ENCODE assay signal across 8 mouse cellular contexts in the genomic region with DNA sequence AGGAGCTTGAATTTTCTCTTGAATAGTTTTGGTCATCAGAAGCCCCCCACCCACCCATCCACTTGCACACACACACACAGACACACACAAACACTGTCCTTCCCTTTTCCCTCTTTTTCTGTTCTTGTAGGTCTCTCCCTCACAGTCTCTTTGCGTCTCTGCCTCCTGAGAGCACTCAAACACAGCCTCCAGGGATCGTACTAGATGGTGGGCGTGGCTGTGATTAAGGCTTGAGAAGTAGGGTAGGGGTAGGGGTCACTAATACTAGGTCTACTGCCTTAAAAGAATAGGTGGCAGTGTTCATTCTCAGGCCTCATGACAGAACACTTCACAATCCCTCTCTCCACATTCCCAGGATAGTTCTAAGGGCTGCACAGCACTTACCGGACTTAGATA. TPM values are rescaled to one million over a fixed set of nuclear protein-coding genes. Genes with fewer than 3 reads are reported as not detected.
DNase-seq lines count a peak whose midpoint lies in the region; ATAC-seq and TF ChIP-seq lines count a peak whose summit lies in the region.

Zmym3 (minus strand) TSS at position 150 of the 396 bp plus-strand sequence.

- H3K4me1 ChIP-seq in kidney, embryonic 14.5 days (ENCODE audit: control insufficient read depth, insufficient read depth, low read length): 0 out of 2 replicates have a peak, but pooled peaks cover 3% of the 10 kb centered on the region
- H3K4me1 ChIP-seq in forebrain, embryonic 16.5 days (replicated peaks; ENCODE audit: control insufficient read depth, insufficient read depth, low read length): peaks cover 10% of the 10 kb centered on the region
- no peaks in the 10 kb centered on the region for H3K4me1 ChIP-seq in intestine, postnatal 0 days (replicated peaks; ENCODE audit: control insufficient read depth, insufficient read depth, low read length)

- peak within 1 kb of the TSS; percentile 58; the same call in 1 of the 2 replicates for H3K9ac ChIP-seq in kidney, embryonic 14.5 days (ENCODE audit: low read depth, low read length)
- peak within 1 kb of the TSS; percentile 64 for H3K9ac ChIP-seq in forebrain, embryonic 16.5 days (replicated peaks; ENCODE audit: low read depth, low read length)
- peak within 1 kb of the TSS; percentile 64 for H3K9ac ChIP-seq in intestine, postnatal 0 days (ENCODE audit: low read depth, low read length)

- H3K9me3 ChIP-seq in kidney, embryonic 14.5 days (ENCODE audit: control insufficient read depth, low read length): no peaks in the 10 kb centered on the region
- H3K9me3 ChIP-seq in forebrain, embryonic 16.5 days (ENCODE audit: control insufficient read depth, low read length): no peaks in the 10 kb centered on the region
- H3K9me3 ChIP-seq in intestine, postnatal 0 days (ENCODE audit: control insufficient read depth): no peaks in the 10 kb centered on the region

- H3K4me2 ChIP-seq in kidney, embryonic 14.5 days (replicated peaks; ENCODE audit: low read depth, low read length): peak within 1 kb of the TSS; percentile 50
- H3K4me2 ChIP-seq in forebrain, embryonic 16.5 days (ENCODE audit: low read length): peak within 1 kb of the TSS; percentile 55
- peak within 1 kb of the TSS; percentile 72 for H3K4me2 ChIP-seq in intestine, postnatal 0 days (replicated peaks; ENCODE audit: low read depth)

- TF ChIP-seq CTCF in intestine, postnatal 0 days (IDR thresholded peaks at IDR 0.05; ENCODE audit: low read depth): no peak

- no peak within 1 kb of the TSS; the same call in 1 of the 2 replicates for H3K27ac ChIP-seq in kidney, embryonic 14.5 days (ENCODE audit: low read depth, low read length)
- H3K27ac ChIP-seq in forebrain, embryonic 16.5 days (ENCODE audit: low read length): peak within 1 kb of the TSS; percentile 88
- peak within 1 kb of the TSS; percentile 35; the same call in 1 of the 2 replicates for H3K27ac ChIP-seq in intestine, postnatal 0 days (ENCODE audit: low read depth, low read length)

- 31% methylated on average over 4 of the region's 4 CpGs for WGBS in kidney, embryonic 14.5 days
- WGBS in forebrain, embryonic 16.5 days: 22% methylated on average over 4 of the region's 4 CpGs
- WGBS in intestine, postnatal 0 days: 34% methylated on average over 4 of the region's 4 CpGs

- H3K36me3 ChIP-seq in kidney, embryonic 14.5 days (ENCODE audit: control insufficient read depth, insufficient read depth, low read length): no peaks in the 10 kb centered on the region; the same call in 1 of the 2 replicates
- H3K36me3 ChIP-seq in forebrain, embryonic 16.5 days (ENCODE audit: control insufficient read depth, insufficient read depth): no peaks in the 10 kb centered on the region
- H3K36me3 ChIP-seq in intestine, postnatal 0 days (ENCODE audit: control insufficient read depth, insufficient read depth): no peaks in the 10 kb centered on the region

- no peak for DNase-seq in kidney, adult 11 months
- DNase-seq in adipocyte (ENCODE audit: low spot score): peak; percentile 45
- peak; percentile 1 for DNase-seq in lung, postnatal 14 days
- no peak for DNase-seq in right cerebral cortex, postnatal 4 days
- no peak for DNase-seq in cerebellum, adult 9-10 months

- no peaks in the 10 kb centered on the region for H3K27me3 ChIP-seq in kidney, embryonic 14.5 days (ENCODE audit: control insufficient read depth, insufficient read depth, low read length)
- H3K27me3 ChIP-seq in forebrain, embryonic 16.5 days (replicated peaks; ENCODE audit: control insufficient read depth, insufficient read depth, low read length): no peaks in the 10 kb centered on the region
- H3K27me3 ChIP-seq in intestine, postnatal 0 days (replicated peaks; ENCODE audit: control insufficient read depth, insufficient read depth, low read length): no peaks in the 10 kb centered on the region

- ATAC-seq in kidney, embryonic 14.5 days (ENCODE audit: low FRiP score, low TSS enrichment): no peak
- ATAC-seq in forebrain, embryonic 16.5 days: no peak
- ATAC-seq in intestine, postnatal 0 days: no peak

- peak within 1 kb of the TSS; percentile 58 for H3K4me3 ChIP-seq in kidney, embryonic 14.5 days (ENCODE audit: low read length)
- H3K4me3 ChIP-seq in forebrain, embryonic 16.5 days (replicated peaks; ENCODE audit: low read length): peak within 1 kb of the TSS; percentile 56
- peak within 1 kb of the TSS; percentile 62 for H3K4me3 ChIP-seq in intestine, postnatal 0 days (ENCODE audit: low read depth, low read length)

RNA-seq across cellular contexts. Expression of gene Zmym3, which starts in this region (rescaled TPM):
- 23.4 and 32.0 TPM in 2 replicates for polyA plus RNA-seq in kidney, embryonic 14.5 days (2014; fragmentation: Nextera tagmentation; extraction: Ambion mirVana)
- 66.6 and 89.2 TPM in 2 replicates for polyA plus RNA-seq in forebrain, embryonic 16.5 days (2015; fragmentation: Nextera tagmentation; extraction: Ambion mirVana)
- 9.8 and 10.6 TPM in 2 replicates for polyA plus RNA-seq in intestine, postnatal 0 days (2015; fragmentation: Nextera tagmentation; extraction: Ambion mirVana)

Comparison
In these comparisons a context has a peak if more than half of its experiments do, and no peak if none do; other contexts are left out.
1. DNase-seq: peak in adipocyte (single experiment) and lung, postnatal 14 days (single experiment); none in kidney, adult 11 months (single experiment), right cerebral cortex, postnatal 4 days (single experiment) and cerebellum, adult 9-10 months (single experiment).
2. Peak in every context shown above with its lines, with median percentiles within 50 percentile points of each other: H3K4me2 ChIP-seq, H3K4me3 ChIP-seq and H3K9ac ChIP-seq.